Mouse (Mus musculus) ovary, postnatal 36 days (tissue): ENCODE results near the gene Il1f8.
"Not testable (repeated sequence)": the region's sequence is repeated elsewhere in the genome, so short reads cannot be mapped to it uniquely, and the experiment has no call there.

Experiments
- DNase-seq: peaks from one replicate; pipeline ENCODE4 v3.0.0; 2022; ENCODE audit warnings: low spot score, mixed read lengths

The Il1f8 gene

GRCm38 (mm10) chr2:24152861-24153260 lies at the start of gene Il1f8:
Gene Il1f8, plus strand, starts transcription at chr2:24153161.
- DNase-seq = no peak

GRCm38 (mm10) chr2:24103619-24104289 lies 49.2 kb upstream of the Il1f8 start:
- DNase-seq = no peak

GRCm38 (mm10) chr2:24109085-24109484 lies 43.9 kb upstream of the Il1f8 start:
- DNase-seq = no peak

GRCm38 (mm10) chr2:24134373-24134772 lies 18.6 kb upstream of the Il1f8 start:
- no peak for DNase-seq

- peak; percentile 65 for DNase-seq
Measured at GRCm38 (mm10) chr2:24181683-24182331, 28.8 kb downstream of the Il1f8 start.

- DNase-seq = peak; percentile 14
Measured at GRCm38 (mm10) chr2:24182423-24183147, 29.6 kb downstream of the Il1f8 start.

- DNase-seq = not testable (repeated sequence)
Measured at GRCm38 (mm10) chr2:24184092-24184491, 31.1 kb downstream of the Il1f8 start.

GRCm38 (mm10) chr2:24186176-24186575 lies 33.2 kb downstream of the Il1f8 start, which contains the start of gene Il1f9:
Gene Il1f9, plus strand, starts transcription at chr2:24186476.
- no peak for DNase-seq

- DNase-seq = no peak
Measured at GRCm38 (mm10) chr2:24187585-24187984, 34.6 kb downstream of the Il1f8 start.

- DNase-seq = no peak
Measured at GRCm38 (mm10) chr2:24188189-24188588, 35.2 kb downstream of the Il1f8 start.
